Mouse (Mus musculus) ES-Bruce4 (cell line): ENCODE measurements around the gene Anapc16. TPM values are rescaled to one million over a fixed set of nuclear protein-coding genes. Genes with fewer than 3 reads are reported as not detected.

Experiments used
- H3K27ac ChIP-seq: 2 replicates; pipeline ENCODE4 v1.5.1; 2012; ENCODE audit warnings: low read length, inconsistent platforms; ENCODE audit not compliant: insufficient read depth
- H3K27me3 ChIP-seq: 2 replicates; pipeline ENCODE4 v1.6.1; 2012; ENCODE audit warnings: mild to moderate bottlenecking, low read length, inconsistent platforms; ENCODE audit not compliant: control insufficient read depth, poor library complexity, insufficient read depth, severe bottlenecking
- H3K36me3 ChIP-seq: 2 replicates; pipeline ENCODE4 v1.6.1; 2012; ENCODE audit warnings: inconsistent platforms, mild to moderate bottlenecking, low read length, moderate library complexity; ENCODE audit not compliant: control insufficient read depth, poor library complexity, insufficient read depth, severe bottlenecking
- H3K4me1 ChIP-seq: one replicate; pipeline ENCODE4 v1.8.1; 2011; ENCODE audit warnings: low read length; ENCODE audit not compliant: control insufficient read depth, insufficient read depth
- H3K4me3 ChIP-seq: 2 replicates; pipeline ENCODE4 v1.5.1; 2011; ENCODE audit warnings: low read depth, mild to moderate bottlenecking, low read length
- H3K9ac ChIP-seq: 2 replicates; pipeline ENCODE4 v1.6.1; 2012; ENCODE audit warnings: low read depth, mild to moderate bottlenecking, inconsistent platforms; ENCODE audit not compliant: poor library complexity, severe bottlenecking
- H3K9me3 ChIP-seq: replicated peaks from 2 replicates; pipeline ENCODE4 v1.6.1; 2012; ENCODE audit warnings: mild to moderate bottlenecking, low read length, inconsistent platforms; ENCODE audit not compliant: control insufficient read depth, poor library complexity, insufficient read depth, severe bottlenecking
- CTCF ChIP-seq: IDR thresholded peaks from one replicate; pipeline ENCODE4 v1.8.1; 2011; ENCODE audit warnings: low read depth, low read length
- EP300 ChIP-seq: IDR thresholded peaks from 2 replicates; pipeline ENCODE4 v1.6.1; 2011; ENCODE audit warnings: low read depth, low read length; ENCODE audit not compliant: insufficient read depth
- POLR2A ChIP-seq: IDR thresholded peaks from one replicate; pipeline ENCODE4 v1.8.1; 2011; ENCODE audit warnings: low read length; ENCODE audit not compliant: insufficient read depth
- polyA plus RNA-seq: library from polyadenylated mRNA; stranded (reverse); fragments of >200 nt; gene quantifications from 2 replicates; pipeline ENCODE4 v1.2.4, GENCODE M21; 2011; ENCODE audit warnings: low read depth; ENCODE audit not compliant: missing spikeins, insufficient read depth, insufficient read length

Gene Anapc16
- polyA plus RNA-seq, 1 experiment: 24.4 TPM

DNA sequence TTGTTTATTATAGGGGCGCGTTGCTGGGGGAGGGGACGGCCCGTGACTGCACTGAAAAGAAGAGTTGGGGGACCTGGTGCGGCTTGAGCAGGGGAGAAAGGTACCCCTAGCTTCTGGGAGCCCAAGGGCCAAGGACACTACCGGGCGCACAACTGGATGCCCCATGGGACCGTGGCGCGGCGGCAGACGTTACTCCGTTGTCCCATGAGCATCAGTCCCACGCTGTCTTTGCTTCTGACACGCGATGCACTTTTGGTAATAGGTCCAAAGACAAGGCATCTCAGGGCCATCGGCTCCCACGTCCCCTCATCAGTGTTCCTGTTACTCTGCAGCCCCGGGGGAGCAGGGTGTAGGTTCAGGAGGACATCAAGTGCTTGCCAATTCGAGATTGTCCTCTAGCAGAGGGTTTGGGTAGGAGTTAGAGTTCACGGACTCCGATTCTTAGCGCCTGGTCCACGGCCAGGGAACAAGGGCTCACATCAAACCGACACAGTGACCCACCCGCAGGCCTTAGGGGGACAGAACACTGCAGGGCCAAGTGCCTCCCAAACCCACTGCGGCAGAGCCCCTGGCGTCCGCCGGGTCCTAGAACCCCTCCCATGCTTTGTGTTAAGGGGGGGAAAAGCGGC is 50.7 kb downstream of the Anapc16 start:
- H3K9ac ChIP-seq: peak overlapping the region; percentile 8
- TF ChIP-seq EP300 (peak; percentile 62; the same call in 1 of the 2 replicates), POLR2A (peak; percentile 35), CTCF (no peak)
- peak overlapping the region; percentile 67 for H3K4me3 ChIP-seq
- H3K27ac ChIP-seq: peak overlapping the region; percentile 3; the same call in 1 of the 2 replicates
- no peaks in the 10 kb centered on the region for H3K9me3 ChIP-seq
- H3K36me3 ChIP-seq: peaks cover 13% of the 10 kb centered on the region
- peaks cover 12% of the 10 kb centered on the region for H3K4me1 ChIP-seq
- H3K27me3 ChIP-seq: no peaks in the 10 kb centered on the region

DNA sequence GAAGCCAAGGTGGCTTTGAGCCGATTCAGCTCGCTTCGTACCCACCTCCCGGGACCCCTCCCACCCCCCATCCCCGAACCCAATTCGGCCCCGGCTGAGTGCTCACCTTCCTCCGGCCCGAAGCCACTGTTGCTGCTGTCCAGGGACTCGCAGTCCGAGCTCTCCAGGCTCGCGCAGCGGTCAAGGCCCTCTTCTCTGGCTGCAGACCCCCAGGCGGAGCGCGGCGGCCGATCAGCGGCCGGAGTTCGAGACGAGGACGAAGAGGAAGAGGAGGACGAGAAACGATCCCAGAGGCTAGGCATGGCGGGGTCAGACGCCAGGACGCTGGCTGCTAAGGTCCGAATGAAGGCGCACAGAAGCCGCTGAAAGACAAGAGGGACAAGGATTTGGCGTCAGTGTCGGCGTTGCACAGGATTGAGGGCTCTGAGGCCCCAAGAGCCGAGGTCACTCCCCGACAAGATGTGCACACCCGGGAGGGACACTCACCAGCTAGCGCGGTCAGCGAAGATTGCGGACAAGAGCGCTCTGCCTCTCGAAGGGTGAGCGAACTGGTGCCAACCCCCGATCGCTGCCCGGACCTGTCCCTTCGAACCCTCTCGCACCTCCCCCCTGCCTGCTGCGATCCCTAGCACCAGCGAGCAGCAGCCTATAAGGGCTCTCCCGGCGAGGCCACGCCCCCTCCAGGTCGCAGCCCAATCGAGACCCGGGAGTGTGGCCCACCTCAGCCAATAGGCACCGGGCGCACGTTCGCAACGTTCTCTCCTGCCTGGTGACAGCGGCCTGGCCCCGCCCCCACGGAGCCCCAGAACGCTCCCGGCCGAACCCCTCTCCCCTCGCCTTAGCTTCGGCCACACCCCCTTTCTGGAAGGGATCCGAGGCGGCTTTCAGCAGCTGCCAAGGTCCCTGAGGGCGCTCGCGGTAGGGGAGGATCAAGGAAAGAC is 51.5 kb downstream of the Anapc16 start, which contains the start of gene Ddit4:
Gene Ddit4 (minus strand): TSS at position 624 of the 941 bp plus-strand sequence.
- H3K36me3 ChIP-seq: peaks cover 13% of the 10 kb centered on the region

DNA sequence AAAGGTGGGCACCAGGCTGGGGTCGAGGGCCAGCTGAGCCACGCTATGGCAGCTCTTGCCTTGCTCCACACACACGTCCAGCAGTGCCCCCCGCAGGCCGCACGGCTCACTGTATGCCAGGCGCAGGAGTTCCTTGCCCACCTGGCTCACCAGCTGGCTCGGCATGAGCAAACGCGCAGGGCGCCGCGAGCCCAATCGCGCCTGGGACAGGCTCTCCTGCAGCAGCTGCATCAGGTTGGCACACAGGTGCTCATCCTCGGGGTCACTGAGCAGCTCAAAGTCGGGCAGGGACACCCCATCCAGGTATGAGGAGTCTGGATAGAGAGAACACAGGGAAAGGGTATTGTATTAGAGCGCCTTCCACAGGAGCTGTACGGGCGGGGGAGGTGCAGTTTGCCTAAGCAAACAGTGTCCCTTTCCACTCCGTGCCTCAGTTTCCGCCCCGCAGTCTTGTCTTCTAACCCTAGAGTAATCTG is 52.2 kb downstream of the Anapc16 start:
- Histone ChIP-seq H3K27me3 (no peaks in the 10 kb centered on the region), H3K27ac (no peak overlapping the region), H3K4me3 (peak overlapping the region; percentile 76), H3K9me3 (no peaks in the 10 kb centered on the region), H3K36me3 (peaks cover 13% of the 10 kb centered on the region), H3K4me1 (peaks cover 7% of the 10 kb centered on the region), H3K9ac (peak overlapping the region; percentile 91)
- TF ChIP-seq EP300 (0 out of 2 replicates have a peak, but pooled peaks have one; percentile 36), CTCF (peak; percentile 36), POLR2A (no peak)

More for the DNA sequence above, 51.5 kb downstream of the Anapc16 start, which contains the start of gene Ddit4:
- Histone ChIP-seq H3K9me3 (no peaks in the 10 kb centered on the region), H3K9ac (peak within 1 kb of the TSS; percentile 91), H3K4me1 (peaks cover 7% of the 10 kb centered on the region), H3K27ac (peak within 1 kb of the TSS; percentile 3; the same call in 1 of the 2 replicates), H3K27me3 (no peaks in the 10 kb centered on the region), H3K4me3 (peak within 1 kb of the TSS; percentile 76)
- TF ChIP-seq CTCF (no peak), EP300 (peak; percentile 86), POLR2A (peak; percentile 100)

DNA sequence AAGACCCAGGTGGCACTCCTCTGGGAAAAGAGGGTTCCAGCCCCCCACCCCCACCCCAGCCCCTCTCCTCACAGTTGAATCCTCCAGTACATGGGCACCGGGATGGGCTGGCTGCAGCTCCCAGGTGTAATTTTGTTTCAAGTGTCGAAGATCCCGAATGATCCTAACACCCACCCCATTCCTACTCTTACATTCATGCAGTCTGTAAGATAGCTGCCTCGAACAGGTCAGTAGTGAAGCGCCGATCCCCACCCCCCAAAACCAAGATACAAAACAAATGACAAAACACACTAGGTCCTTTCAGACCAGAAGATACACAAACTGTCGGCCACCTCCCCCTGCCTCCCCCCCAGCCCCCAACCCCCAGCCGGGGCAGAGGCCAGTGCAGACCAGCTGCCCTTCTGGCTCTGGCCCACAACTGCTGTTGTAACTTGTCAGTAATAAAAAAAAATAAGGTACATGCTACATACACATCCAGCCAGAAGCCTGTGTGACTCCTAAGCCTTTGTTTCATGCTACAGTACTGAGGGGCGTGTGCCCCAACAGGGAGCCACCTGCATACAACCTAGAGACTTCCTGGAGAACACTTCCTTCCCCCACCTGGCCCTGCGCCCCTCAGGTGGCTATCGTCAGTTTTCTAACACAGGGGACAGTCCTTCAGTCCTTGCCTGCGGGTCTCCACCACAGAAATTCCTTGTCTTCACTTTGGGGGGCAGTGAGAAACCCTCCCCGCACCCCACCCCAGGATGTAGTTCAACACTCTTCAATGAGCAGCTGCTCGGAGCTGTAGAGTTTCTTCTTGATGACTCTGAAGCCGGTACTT is 52.9 kb downstream of the Anapc16 start:
- Histone ChIP-seq H3K27ac (no peak overlapping the region), H3K4me3 (peak overlapping the region; percentile 76), H3K9me3 (no peaks in the 10 kb centered on the region), H3K9ac (peak overlapping the region; percentile 91), H3K4me1 (peaks cover 5% of the 10 kb centered on the region), H3K36me3 (peaks cover 13% of the 10 kb centered on the region), H3K27me3 (no peaks in the 10 kb centered on the region)
- no peak for TF ChIP-seq POLR2A
- no peak for TF ChIP-seq CTCF
- TF ChIP-seq EP300: no peak

DNA sequence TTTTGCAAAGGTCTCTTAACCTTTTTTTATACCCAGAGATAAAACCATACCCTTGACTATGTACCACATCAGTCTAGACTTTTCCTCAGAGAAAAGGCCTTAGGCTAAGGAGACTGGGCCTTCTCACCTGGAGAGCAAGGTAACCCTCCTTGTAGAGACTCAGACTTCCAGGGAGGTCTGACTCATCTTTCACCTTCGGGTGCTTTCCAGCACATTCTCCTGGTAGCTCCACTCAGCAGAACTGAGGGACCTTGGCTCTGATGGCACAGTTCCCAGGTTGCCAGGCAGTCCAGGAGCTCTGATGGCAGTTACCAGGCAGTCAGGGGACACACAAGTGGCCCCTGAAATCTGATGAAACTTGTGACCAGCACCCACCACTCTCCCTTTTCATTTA is 53.7 kb downstream of the Anapc16 start:
- Histone ChIP-seq H3K4me1 (peaks cover 5% of the 10 kb centered on the region), H3K27me3 (no peaks in the 10 kb centered on the region), H3K9me3 (no peaks in the 10 kb centered on the region), H3K4me3 (peak overlapping the region; percentile 76), H3K27ac (no peak overlapping the region), H3K36me3 (peaks cover 13% of the 10 kb centered on the region), H3K9ac (peak overlapping the region; percentile 91; the same call in 1 of the 2 replicates)
- no peak for TF ChIP-seq POLR2A
- TF ChIP-seq CTCF: no peak
- no peak for TF ChIP-seq EP300
